Mouse (Mus musculus) liver, embryonic 13.5 days (tissue): ENCODE data around the gene Nog. TPM values are rescaled to one million over a fixed set of nuclear protein-coding genes. Genes with fewer than 3 reads are reported as not detected.

Experiments used
- ATAC-seq: fragments of 200-750 bp; cut with Nextera tagmentation; 2 replicates; pipeline ENCODE4 v1.8.0; 2017; ENCODE audit warnings: low read depth, mild to moderate bottlenecking, moderate number of reproducible peaks, moderate library complexity
- DNase-seq: peaks from one replicate; pipeline ENCODE4 v3.0.0; 2022
- H3K27ac ChIP-seq: fragments of 300-500 bp; sonication (generic); 2 replicates; pipeline ENCODE4 v1.5.1; 2015; ENCODE audit warnings: moderate library complexity, mild to moderate bottlenecking, inconsistent platforms
- H3K27me3 ChIP-seq: fragments of 300-500 bp; sonication (generic); 2 replicates; pipeline ENCODE4 v1.6.1; 2015; ENCODE audit warnings: mild to moderate bottlenecking, inconsistent platforms
- H3K36me3 ChIP-seq: fragments of 300-500 bp; sonication (generic); 2 replicates; pipeline ENCODE4 v1.6.1; 2015; ENCODE audit warnings: mild to moderate bottlenecking, inconsistent platforms
- H3K4me1 ChIP-seq: fragments of 300-500 bp; sonication (generic); replicated peaks from 2 replicates; pipeline ENCODE4 v1.6.1; 2015; ENCODE audit warnings: inconsistent platforms
- H3K4me2 ChIP-seq: fragments of 300-500 bp; sonication (generic); 2 replicates; pipeline ENCODE4 v1.6.1; 2015; ENCODE audit warnings: inconsistent platforms, mild to moderate bottlenecking, moderate library complexity
- H3K4me3 ChIP-seq: fragments of 300-500 bp; sonication (generic); replicated peaks from 2 replicates; pipeline ENCODE4 v1.5.1; 2015; ENCODE audit warnings: mild to moderate bottlenecking, inconsistent platforms
- H3K9ac ChIP-seq: fragments of 300-500 bp; sonication (generic); 2 replicates; pipeline ENCODE4 v1.6.1; 2015; ENCODE audit warnings: mild to moderate bottlenecking, inconsistent platforms
- H3K9me3 ChIP-seq: fragments of 300-500 bp; sonication (generic); replicated peaks from 2 replicates; pipeline ENCODE4 v1.6.1; 2016; ENCODE audit warnings: inconsistent platforms
- WGBS: fragments of 180-500 bp; shearing (Covaris S2); methylation state at CpG from one replicate; pipeline ENCODE4 v1.1.7; 2015; ENCODE audit not compliant: insufficient replicate concordance; 5-methylcytosine and 5-hydroxymethylcytosine counted together
- polyA plus RNA-seq: library from polyadenylated mRNA; unstranded; fragments of >200 nt; fragmentation: Nextera tagmentation; extraction: Ambion mirVana; gene quantifications from 2 replicates; pipeline ENCODE4 v1.2.1, GENCODE M21; 2015

Gene Nog
- polyA plus RNA-seq, 1 experiment from 2014 or later: not detected

GRCm38 (mm10) chr11:89303421-89303820 lies 1.3 kb upstream of the Nog start:
- peak overlapping the region; percentile 64 for H3K4me2 ChIP-seq
- no peak overlapping the region for H3K27ac ChIP-seq
- H3K27me3 ChIP-seq: peaks cover 85% of the 10 kb centered on the region
- no peaks in the 10 kb centered on the region for H3K9me3 ChIP-seq
- WGBS: 3% methylated on average over 12 of the region's 16 CpGs
- peaks cover 9% of the 10 kb centered on the region for H3K4me1 ChIP-seq
- no peaks in the 10 kb centered on the region for H3K36me3 ChIP-seq
- no peak overlapping the region for H3K4me3 ChIP-seq
- ATAC-seq (0 out of 2 replicates have a peak, but pooled peaks have one; percentile 39), DNase-seq (peak; percentile 36)
- no peak overlapping the region for H3K9ac ChIP-seq

DNA sequence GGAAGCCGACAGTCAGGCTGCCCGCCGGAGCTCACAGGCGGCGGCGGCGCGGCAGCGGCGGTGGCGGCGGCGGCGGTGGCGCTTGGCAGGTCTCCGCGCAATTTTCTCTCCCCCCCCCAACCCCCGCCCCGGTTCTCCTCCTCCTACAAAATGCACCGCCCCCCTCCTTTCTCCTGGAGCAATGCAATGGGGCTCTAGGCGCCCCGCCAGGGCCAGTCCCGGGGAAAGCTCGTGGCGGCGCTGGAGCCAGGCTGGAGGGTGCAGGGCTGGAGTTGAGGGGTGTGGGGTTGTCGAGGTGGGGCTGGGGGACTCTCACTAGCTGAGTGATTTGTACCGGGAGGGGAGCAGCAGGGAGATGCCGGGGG lies 666 bp upstream of the Nog start:
- no peak for ATAC-seq
- H3K36me3 ChIP-seq: no peaks in the 10 kb centered on the region
- no peak overlapping the region for H3K27ac ChIP-seq
- peaks cover 90% of the 10 kb centered on the region for H3K27me3 ChIP-seq
- no peak overlapping the region for H3K9ac ChIP-seq
- no peak for DNase-seq
- H3K4me2 ChIP-seq: peak overlapping the region; percentile 64
- peaks cover 9% of the 10 kb centered on the region for H3K4me1 ChIP-seq
- 1% methylated on average over 28 of the region's 29 CpGs for WGBS
- peak overlapping the region; percentile 50 for H3K4me3 ChIP-seq
- H3K9me3 ChIP-seq: no peaks in the 10 kb centered on the region

- H3K4me1 ChIP-seq: peaks cover 9% of the 10 kb centered on the region
- H3K36me3 ChIP-seq: no peaks in the 10 kb centered on the region
- no peak overlapping the region for H3K27ac ChIP-seq
- ATAC-seq: no peak
- DNase-seq: no peak
- WGBS: 2% methylated on average over 52 of the region's 53 CpGs
- no peaks in the 10 kb centered on the region for H3K9me3 ChIP-seq
- peaks cover 89% of the 10 kb centered on the region for H3K27me3 ChIP-seq
- no peak overlapping the region for H3K9ac ChIP-seq
- H3K4me2 ChIP-seq: peak overlapping the region; percentile 64
- H3K4me3 ChIP-seq: peak overlapping the region; percentile 50
Measured at GRCm38 (mm10) chr11:89301331-89302055, 639 bp downstream of the Nog start.

DNA sequence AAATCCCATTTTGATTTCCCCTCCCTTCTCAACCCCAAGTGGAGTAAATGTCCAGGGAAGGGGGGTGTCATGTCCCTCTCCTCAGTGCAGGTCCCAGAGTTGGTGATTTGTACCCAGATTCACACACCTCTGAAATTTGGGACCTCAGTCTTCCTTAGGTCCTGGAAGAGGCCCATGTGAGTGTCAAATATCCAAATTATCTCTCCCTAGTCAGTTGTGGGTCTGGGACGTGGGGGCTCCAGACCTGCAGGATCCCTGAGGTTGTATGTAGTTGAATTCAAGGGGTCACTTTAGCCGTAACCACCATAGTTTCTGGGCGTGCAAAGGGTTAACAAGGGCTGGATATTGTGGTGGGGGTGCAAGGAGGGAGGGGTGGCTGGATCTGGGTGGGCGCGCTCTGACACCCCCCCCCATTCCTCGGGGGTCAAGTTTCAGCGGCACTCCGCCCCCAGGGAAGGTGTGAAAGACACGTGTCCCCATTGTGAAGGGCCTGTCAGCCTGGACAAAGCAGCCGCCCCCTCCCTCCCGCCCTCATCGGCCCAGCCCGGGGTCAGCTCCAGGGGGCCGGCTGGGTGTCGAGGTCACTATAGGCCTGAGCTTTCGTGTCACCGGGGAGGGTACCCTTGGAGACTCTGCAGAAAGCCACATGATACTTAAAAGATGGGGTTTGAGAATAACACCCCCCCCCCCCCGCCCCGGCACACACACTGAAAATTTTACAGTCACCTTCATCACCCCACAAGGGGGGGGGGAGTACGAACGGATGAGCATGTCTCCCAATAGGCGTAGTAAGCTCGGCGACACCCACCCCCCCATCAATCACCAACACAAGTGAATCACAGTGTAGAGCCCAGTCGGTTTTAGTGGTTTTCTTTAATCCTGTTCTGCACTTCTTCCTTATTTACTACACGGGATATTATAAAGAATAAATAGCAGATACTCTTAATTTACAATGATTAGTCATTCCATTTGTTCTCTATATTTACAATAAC lies 2.1 kb downstream of the Nog start:
- DNase-seq (no peak), ATAC-seq (no peak)
- Histone ChIP-seq H3K27ac (no peak overlapping the region), H3K27me3 (peaks cover 91% of the 10 kb centered on the region), H3K9ac (no peak overlapping the region), H3K4me2 (no peak overlapping the region), H3K9me3 (no peaks in the 10 kb centered on the region), H3K4me1 (peaks cover 9% of the 10 kb centered on the region), H3K36me3 (no peaks in the 10 kb centered on the region), H3K4me3 (no peak overlapping the region)
- 3% methylated on average over 26 of the region's 26 CpGs for WGBS

DNA sequence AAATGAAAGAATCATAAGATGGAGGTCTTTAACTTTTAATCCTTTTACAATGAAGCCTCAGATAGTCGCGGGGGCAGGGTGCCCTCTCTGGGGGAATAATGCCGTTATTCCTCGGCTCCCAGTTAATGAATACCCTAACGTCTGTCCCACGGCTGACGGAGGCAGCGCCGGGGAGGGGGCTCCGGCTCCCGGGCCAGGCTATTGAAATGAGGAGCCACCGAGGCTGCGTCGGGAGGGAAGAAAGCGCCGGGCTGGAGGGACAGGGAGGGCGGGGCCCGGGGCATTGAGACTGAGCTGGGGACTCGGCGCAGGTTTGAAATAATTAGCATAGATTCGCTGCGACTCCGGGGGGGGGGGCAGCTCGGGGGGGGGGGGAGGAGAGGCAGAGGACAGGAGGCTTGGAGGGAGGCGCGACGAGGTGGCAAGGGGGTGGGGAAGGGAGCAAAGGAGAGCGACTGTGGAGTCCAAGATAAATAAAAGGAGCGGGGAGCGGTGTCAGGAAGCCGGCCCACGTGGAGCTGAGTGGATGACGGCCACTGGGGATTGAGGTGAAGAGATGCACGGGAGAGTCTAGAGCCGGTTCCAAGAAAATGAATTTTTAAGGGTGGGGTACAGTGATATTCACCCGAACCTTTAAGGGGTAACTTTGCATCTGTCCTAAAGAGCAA lies 2.9 kb downstream of the Nog start:
- Histone ChIP-seq H3K27me3 (peaks cover 86% of the 10 kb centered on the region), H3K9ac (no peak overlapping the region), H3K4me3 (peak overlapping the region; percentile 24; the same call in 1 of the 2 replicates)

DNA sequence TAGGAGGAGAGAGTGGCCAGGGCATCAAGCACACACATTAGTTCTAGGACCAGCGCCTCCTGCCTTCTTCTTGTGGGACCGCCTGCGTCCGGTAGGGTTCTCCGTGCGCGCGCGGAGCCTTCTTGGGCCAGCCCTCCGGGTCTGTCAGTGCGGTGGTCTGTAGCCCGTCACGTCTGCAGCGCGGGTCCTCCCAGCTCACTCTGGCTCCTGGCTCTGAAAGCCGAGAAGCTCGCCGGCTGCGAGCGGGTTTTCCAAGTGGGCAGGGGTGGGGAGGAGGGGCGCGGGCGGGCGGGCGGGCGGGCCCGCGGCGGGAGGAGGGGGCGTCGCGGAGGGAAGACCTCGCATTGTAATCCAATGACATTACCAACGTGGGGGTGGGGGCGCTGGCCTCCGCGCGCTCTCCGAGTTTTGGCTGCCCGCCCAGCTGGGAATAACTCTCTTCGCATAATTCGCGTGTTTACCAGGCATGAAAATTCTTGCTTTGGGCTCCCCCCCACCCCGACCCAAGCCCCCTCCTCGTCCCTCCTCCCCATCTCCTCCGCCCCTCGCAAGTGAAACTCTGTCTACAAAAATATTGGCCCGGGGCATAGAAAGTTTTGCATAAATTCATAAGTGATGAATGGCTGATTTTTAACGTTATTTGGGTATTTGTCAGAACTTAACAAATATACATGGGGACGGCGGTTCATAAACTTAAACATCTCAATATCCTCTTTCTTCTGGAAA lies 3.7 kb downstream of the Nog start:
- Histone ChIP-seq H3K4me2 (peak overlapping the region; percentile 46), H3K36me3 (no peaks in the 10 kb centered on the region), H3K4me3 (peak overlapping the region; percentile 23), H3K27me3 (peaks cover 78% of the 10 kb centered on the region), H3K4me1 (peaks cover 9% of the 10 kb centered on the region), H3K9ac (no peak overlapping the region), H3K9me3 (no peaks in the 10 kb centered on the region), H3K27ac (no peak overlapping the region)
- WGBS: 1% methylated on average over 42 of the region's 51 CpGs
- DNase-seq (no peak), ATAC-seq (no peak)

More for the DNA sequence above, 2.9 kb downstream of the Nog start:
- DNase-seq (no peak), ATAC-seq (no peak)
- H3K9me3 ChIP-seq: no peaks in the 10 kb centered on the region
- no peak overlapping the region for H3K27ac ChIP-seq
- H3K4me2 ChIP-seq: peak overlapping the region; percentile 46
- no peaks in the 10 kb centered on the region for H3K36me3 ChIP-seq
- peaks cover 9% of the 10 kb centered on the region for H3K4me1 ChIP-seq
- WGBS: 2% methylated on average over 30 of the region's 36 CpGs

- Histone ChIP-seq H3K9me3 (no peaks in the 10 kb centered on the region), H3K4me3 (no peak overlapping the region), H3K36me3 (no peaks in the 10 kb centered on the region), H3K9ac (no peak overlapping the region), H3K4me1 (peaks cover 9% of the 10 kb centered on the region), H3K27ac (no peak overlapping the region), H3K4me2 (no peak overlapping the region), H3K27me3 (peaks cover 68% of the 10 kb centered on the region)
- WGBS: 36% methylated on average over 5 of the region's 5 CpGs
- no peak for DNase-seq
- no peak for ATAC-seq
Measured at GRCm38 (mm10) chr11:89297521-89297920, 4.6 kb downstream of the Nog start.

- Histone ChIP-seq H3K9ac (no peak overlapping the region), H3K27ac (no peak overlapping the region), H3K36me3 (no peaks in the 10 kb centered on the region), H3K27me3 (no peaks in the 10 kb centered on the region), H3K4me1 (no peaks in the 10 kb centered on the region), H3K9me3 (no peaks in the 10 kb centered on the region), H3K4me3 (no peak overlapping the region), H3K4me2 (no peak overlapping the region)
- DNase-seq (no peak), ATAC-seq (no peak)
- 78% methylated on average over 13 of the region's 13 CpGs for WGBS
Measured at GRCm38 (mm10) chr11:89269809-89270361, 32.2 kb downstream of the Nog start.

- no peak for DNase-seq
- Histone ChIP-seq H3K9ac (no peak overlapping the region), H3K36me3 (no peaks in the 10 kb centered on the region), H3K4me2 (no peak overlapping the region), H3K27ac (no peak overlapping the region), H3K4me3 (no peak overlapping the region), H3K27me3 (no peaks in the 10 kb centered on the region), H3K4me1 (no peaks in the 10 kb centered on the region), H3K9me3 (no peaks in the 10 kb centered on the region)
- 79% methylated on average over 3 of the region's 3 CpGs for WGBS
- no peak for ATAC-seq
Measured at GRCm38 (mm10) chr11:89267520-89267919, 34.6 kb downstream of the Nog start.

DNA sequence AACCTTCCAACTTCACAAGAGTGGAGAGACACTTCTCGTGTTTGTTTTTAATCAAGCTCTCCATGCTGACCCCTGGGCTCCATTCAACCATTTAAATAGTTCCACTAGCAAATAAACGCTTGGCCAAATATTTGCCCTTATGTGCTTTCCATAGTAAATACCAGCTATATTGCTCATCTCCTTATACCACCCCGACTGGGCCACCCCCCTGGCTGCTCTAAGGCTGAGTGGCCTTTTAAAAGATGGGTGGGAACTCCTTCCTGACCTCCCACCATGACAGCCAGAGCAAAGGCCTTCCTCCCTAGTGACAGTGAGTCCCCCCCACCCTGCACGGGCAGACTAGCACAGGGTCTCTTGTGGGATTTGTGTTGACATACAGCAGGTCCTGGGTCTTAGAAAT lies 37.1 kb downstream of the Nog start:
- Histone ChIP-seq H3K9ac (no peak overlapping the region), H3K9me3 (no peaks in the 10 kb centered on the region), H3K4me1 (no peaks in the 10 kb centered on the region), H3K4me2 (no peak overlapping the region), H3K27ac (no peak overlapping the region), H3K27me3 (no peaks in the 10 kb centered on the region), H3K36me3 (no peaks in the 10 kb centered on the region), H3K4me3 (no peak overlapping the region)
- DNase-seq (no peak), ATAC-seq (no peak)
- WGBS: 40% methylated on average over 4 of the region's 4 CpGs
